Mouse (Mus musculus) megakaryocyte, embryonic 14.5 days (primary cell): ENCODE data around the gene Myog. TPM values are rescaled to one million over a fixed set of nuclear protein-coding genes. Genes with fewer than 3 reads are reported as not detected.
A peak's percentile ranks its signal among the peaks of the same experiment; 100 is the strongest.

Source experiments
- H3K27me3 ChIP-seq: replicated peaks from 2 replicates; pipeline ENCODE3; 2012; ENCODE audit warnings: inconsistent platforms
- H3K36me3 ChIP-seq: replicated peaks from 2 replicates; pipeline ENCODE3; 2012; ENCODE audit warnings: low read length, inconsistent platforms, mixed read lengths
- H3K4me1 ChIP-seq: 2 replicates; pipeline ENCODE4 v1.6.1; 2012; ENCODE audit warnings: inconsistent platforms
- H3K4me3 ChIP-seq: replicated peaks from 2 replicates; pipeline ENCODE3; 2012; ENCODE audit warnings: moderate library complexity, mild to moderate bottlenecking, inconsistent platforms
- H3K9me3 ChIP-seq: 2 replicates; pipeline ENCODE4 v1.6.1; 2012; ENCODE audit warnings: inconsistent platforms
- FLI1 ChIP-seq: IDR thresholded peaks from 2 replicates; pipeline ENCODE4 v1.6.1; 2012; ENCODE audit warnings: low read length, inconsistent platforms, mixed read lengths
- GATA1 ChIP-seq: IDR thresholded peaks from 3 replicates; pipeline ENCODE4 v1.6.1; 2012; ENCODE audit warnings: mixed read lengths, low read length, inconsistent platforms, borderline replicate concordance
- polyA plus RNA-seq: library from polyadenylated mRNA; stranded (reverse); fragments of >175 nt; gene quantifications from 2 replicates; pipeline ENCODE4 v1.2.3, GENCODE M21; 2012; ENCODE audit warnings: low replicate concordance; ENCODE audit not compliant: insufficient read depth

The Myog gene
- polyA plus RNA-seq, 1 experiment: not detected

- no peaks in the 10 kb centered on the region for H3K36me3 ChIP-seq
- TF ChIP-seq GATA1 (no peak), FLI1 (no peak)
These were observed 4.2 kb downstream of the Myog start for GRCm38 (mm10) chr1:134293738-134294604.

GRCm38 (mm10) chr1:134297265-134297664 is 7.5 kb downstream of the Myog start:
- Histone ChIP-seq H3K9me3 (peaks cover 8% of the 10 kb centered on the region), H3K27me3 (peaks cover 30% of the 10 kb centered on the region), H3K36me3 (no peaks in the 10 kb centered on the region), H3K4me1 (peaks cover 49% of the 10 kb centered on the region), H3K4me3 (no peak overlapping the region)
- TF ChIP-seq GATA1: no peak
- TF ChIP-seq FLI1: no peak

More at GRCm38 (mm10) chr1:134293738-134294604, 4.2 kb downstream of the Myog start:
- Histone ChIP-seq H3K27me3 (peaks cover 22% of the 10 kb centered on the region), H3K4me3 (no peak overlapping the region), H3K9me3 (peaks cover 8% of the 10 kb centered on the region), H3K4me1 (peaks cover 24% of the 10 kb centered on the region)

GRCm38 (mm10) chr1:134298636-134299411 is 9.0 kb downstream of the Myog start:
- Histone ChIP-seq H3K27me3 (peaks cover 30% of the 10 kb centered on the region), H3K4me3 (peak overlapping the region; percentile 91), H3K36me3 (no peaks in the 10 kb centered on the region), H3K4me1 (peaks cover 62% of the 10 kb centered on the region), H3K9me3 (peaks cover 8% of the 10 kb centered on the region)
- no peak for TF ChIP-seq FLI1
- TF ChIP-seq GATA1: no peak

GRCm38 (mm10) chr1:134302568-134303238 is 12.9 kb downstream of the Myog start:
- Histone ChIP-seq H3K27me3 (peaks cover 24% of the 10 kb centered on the region), H3K9me3 (no peaks in the 10 kb centered on the region; the same call in 1 of the 2 replicates), H3K36me3 (no peaks in the 10 kb centered on the region), H3K4me3 (peak overlapping the region; percentile 81), H3K4me1 (peaks cover 57% of the 10 kb centered on the region)
- no peak for TF ChIP-seq GATA1
- no peak for TF ChIP-seq FLI1

GRCm38 (mm10) chr1:134304940-134305339 is 15.2 kb downstream of the Myog start:
- Histone ChIP-seq H3K36me3 (no peaks in the 10 kb centered on the region), H3K4me1 (peaks cover 42% of the 10 kb centered on the region), H3K9me3 (no peaks in the 10 kb centered on the region), H3K27me3 (peaks cover 8% of the 10 kb centered on the region), H3K4me3 (no peak overlapping the region)
- no peak for TF ChIP-seq FLI1
- TF ChIP-seq GATA1: no peak

GRCm38 (mm10) chr1:134307409-134307808 is 17.6 kb downstream of the Myog start:
- Histone ChIP-seq H3K4me1 (peaks cover 19% of the 10 kb centered on the region), H3K9me3 (no peaks in the 10 kb centered on the region), H3K27me3 (peaks cover 21% of the 10 kb centered on the region), H3K36me3 (no peaks in the 10 kb centered on the region), H3K4me3 (no peak overlapping the region)
- TF ChIP-seq FLI1: no peak
- TF ChIP-seq GATA1: no peak

- Histone ChIP-seq H3K9me3 (no peaks in the 10 kb centered on the region), H3K27me3 (peaks cover 38% of the 10 kb centered on the region)
- TF ChIP-seq GATA1: no peak
- TF ChIP-seq FLI1: no peak
These were observed 20.5 kb downstream of the Myog start for GRCm38 (mm10) chr1:134310291-134310690.

GRCm38 (mm10) chr1:134310729-134311128 is 20.9 kb downstream of the Myog start:
- Histone ChIP-seq H3K27me3 (peaks cover 38% of the 10 kb centered on the region), H3K36me3 (no peaks in the 10 kb centered on the region), H3K4me3 (no peak overlapping the region), H3K4me1 (peaks cover 7% of the 10 kb centered on the region; the same call in 1 of the 2 replicates), H3K9me3 (no peaks in the 10 kb centered on the region)
- TF ChIP-seq GATA1 (no peak), FLI1 (no peak)

More at GRCm38 (mm10) chr1:134310291-134310690, 20.5 kb downstream of the Myog start:
- Histone ChIP-seq H3K4me1 (peaks cover 7% of the 10 kb centered on the region; the same call in 1 of the 2 replicates), H3K36me3 (no peaks in the 10 kb centered on the region), H3K4me3 (no peak overlapping the region)

- no peaks in the 10 kb centered on the region for H3K36me3 ChIP-seq
- H3K9me3 ChIP-seq: no peaks in the 10 kb centered on the region
- TF ChIP-seq GATA1 (no peak), FLI1 (no peak)
- peaks cover 43% of the 10 kb centered on the region for H3K27me3 ChIP-seq
- no peak overlapping the region for H3K4me3 ChIP-seq
- H3K4me1 ChIP-seq: peaks cover 12% of the 10 kb centered on the region; the same call in 1 of the 2 replicates
These were observed 22.0 kb downstream of the Myog start for GRCm38 (mm10) chr1:134311760-134312159.
